Mouse (Mus musculus) midbrain, embryonic 13.5 days (tissue): ENCODE results near the gene Gosr1. TPM values are rescaled to one million over a fixed set of nuclear protein-coding genes. Genes with fewer than 3 reads are reported as not detected.
A peak's percentile ranks its signal among the peaks of the same experiment; 100 is the strongest.

ENCODE experiments used
- ATAC-seq: fragments of 200-750 bp; cut with Nextera tagmentation; 2 replicates; pipeline ENCODE4 v1.8.0; 2017; ENCODE audit warnings: mild to moderate bottlenecking, moderate TSS enrichment, moderate library complexity
- H3K27ac ChIP-seq: fragments of 300-500 bp; sonication (generic); 2 replicates; pipeline ENCODE4 v1.5.1; 2015; ENCODE audit warnings: inconsistent platforms, mild to moderate bottlenecking, moderate library complexity
- H3K27me3 ChIP-seq: fragments of 300-500 bp; sonication (generic); 2 replicates; pipeline ENCODE4 v1.6.1; 2015; ENCODE audit warnings: mild to moderate bottlenecking, inconsistent platforms
- H3K36me3 ChIP-seq: fragments of 300-500 bp; sonication (generic); 2 replicates; pipeline ENCODE4 v1.6.1; 2015; ENCODE audit warnings: mild to moderate bottlenecking, inconsistent platforms
- H3K4me1 ChIP-seq: fragments of 300-500 bp; sonication (generic); replicated peaks from 2 replicates; pipeline ENCODE4 v1.6.1; 2015; ENCODE audit warnings: inconsistent platforms
- H3K4me2 ChIP-seq: fragments of 300-500 bp; sonication (generic); replicated peaks from 2 replicates; pipeline ENCODE4 v1.6.1; 2015; ENCODE audit warnings: moderate library complexity, mild to moderate bottlenecking, inconsistent platforms
- H3K4me3 ChIP-seq: fragments of 300-500 bp; sonication (generic); replicated peaks from 2 replicates; pipeline ENCODE4 v1.5.1; 2015; ENCODE audit warnings: mild to moderate bottlenecking, inconsistent platforms
- H3K9ac ChIP-seq: fragments of 300-500 bp; sonication (generic); replicated peaks from 2 replicates; pipeline ENCODE4 v1.6.1; 2015; ENCODE audit warnings: mild to moderate bottlenecking, inconsistent platforms
- H3K9me3 ChIP-seq: fragments of 300-500 bp; sonication (generic); 2 replicates; pipeline ENCODE4 v1.6.1; 2016; ENCODE audit warnings: mild to moderate bottlenecking, inconsistent platforms
- WGBS: fragments of 180-500 bp; shearing (Covaris S2); methylation state at CpG from one replicate; pipeline ENCODE4 v1.1.7; 2015; 5-methylcytosine and 5-hydroxymethylcytosine counted together
- polyA plus RNA-seq: library from polyadenylated mRNA; unstranded; fragments of >200 nt; fragmentation: Nextera tagmentation; extraction: Ambion mirVana; gene quantifications from 2 replicates; pipeline ENCODE4 v1.2.1, GENCODE M21; 2015

Gosr1 gene
- polyA plus RNA-seq, 1 experiment from 2014 or later = 24.7 TPM

GRCm38 (mm10) chr11:76775533-76775932 is 12.2 kb upstream of the Gosr1 start:
- H3K4me3 ChIP-seq = no peak overlapping the region
- 87% methylated on average over 8 of the region's 8 CpGs for WGBS
- ATAC-seq = no peak

GRCm38 (mm10) chr11:76773811-76774210 is 10.4 kb upstream of the Gosr1 start:
- H3K4me1 ChIP-seq = no peaks in the 10 kb centered on the region
- H3K4me3 ChIP-seq = no peak overlapping the region
- H3K4me2 ChIP-seq = no peak overlapping the region
- ATAC-seq = no peak
- WGBS = 81% methylated on average over 3 of the region's 3 CpGs
- H3K27me3 ChIP-seq = no peaks in the 10 kb centered on the region
- no peaks in the 10 kb centered on the region for H3K36me3 ChIP-seq
- no peak overlapping the region for H3K9ac ChIP-seq
- H3K9me3 ChIP-seq = no peaks in the 10 kb centered on the region
- no peak overlapping the region for H3K27ac ChIP-seq

More at GRCm38 (mm10) chr11:76775533-76775932, 12.2 kb upstream of the Gosr1 start:
- no peaks in the 10 kb centered on the region for H3K4me1 ChIP-seq
- H3K27me3 ChIP-seq = no peaks in the 10 kb centered on the region
- no peak overlapping the region for H3K4me2 ChIP-seq
- no peaks in the 10 kb centered on the region for H3K9me3 ChIP-seq
- no peak overlapping the region for H3K27ac ChIP-seq
- peaks cover 11% of the 10 kb centered on the region for H3K36me3 ChIP-seq
- no peak overlapping the region for H3K9ac ChIP-seq

DNA sequence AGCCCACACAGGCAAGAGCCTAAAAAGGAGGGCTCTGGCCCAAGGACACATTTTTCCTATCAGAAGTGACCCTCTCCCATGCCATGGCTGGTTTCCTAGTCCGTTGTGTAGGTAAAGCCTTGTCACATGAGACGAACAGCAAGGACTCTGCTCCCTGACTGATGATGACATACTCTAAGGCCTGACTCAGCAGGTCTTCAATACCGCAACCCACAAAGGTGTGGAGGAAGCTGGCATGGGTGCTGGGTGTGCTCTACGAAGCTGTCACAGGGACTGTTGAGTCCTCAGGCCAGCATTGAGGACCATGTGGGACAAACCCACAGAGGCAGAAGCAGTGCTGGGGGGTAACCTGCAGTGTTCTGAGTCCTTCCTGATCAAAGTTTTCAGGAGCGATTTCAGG is 7.2 kb upstream of the Gosr1 start:
- no peaks in the 10 kb centered on the region for H3K4me1 ChIP-seq
- no peaks in the 10 kb centered on the region for H3K36me3 ChIP-seq
- H3K4me2 ChIP-seq = no peak overlapping the region
- 92% methylated on average over 5 of the region's 5 CpGs for WGBS
- no peaks in the 10 kb centered on the region for H3K27me3 ChIP-seq
- H3K27ac ChIP-seq = no peak overlapping the region
- ATAC-seq = no peak
- no peaks in the 10 kb centered on the region for H3K9me3 ChIP-seq
- H3K4me3 ChIP-seq = no peak overlapping the region
- H3K9ac ChIP-seq = no peak overlapping the region

DNA sequence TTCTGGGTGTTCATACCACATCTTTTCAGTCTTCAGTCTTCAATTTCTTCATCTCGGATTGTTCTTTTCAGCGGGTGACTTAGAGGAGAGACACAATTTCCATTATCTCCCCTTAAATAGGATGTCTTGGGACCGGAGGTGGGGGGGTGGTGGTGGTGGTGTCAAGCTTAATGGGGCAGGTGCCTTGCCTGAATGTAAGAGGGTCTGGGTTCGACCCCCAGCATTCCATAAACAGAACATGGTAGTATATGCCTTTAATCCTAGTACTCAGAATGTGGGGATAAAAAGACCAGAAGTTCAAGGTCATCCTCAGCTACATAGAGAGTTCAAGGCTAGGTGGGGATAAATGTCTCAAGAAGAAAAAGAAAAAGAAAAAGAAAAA is 353 bp upstream of the Gosr1 start:
- WGBS = 16% methylated on average over 4 of the region's 4 CpGs
- peak; percentile 59 for ATAC-seq
- Histone ChIP-seq H3K9ac (0 out of 2 replicates have a peak overlapping the region, but pooled peaks have one; percentile 42), H3K4me1 (peaks cover 7% of the 10 kb centered on the region), H3K4me2 (peak overlapping the region; percentile 33), H3K27me3 (no peaks in the 10 kb centered on the region), H3K4me3 (peak overlapping the region; percentile 79), H3K36me3 (peaks cover 20% of the 10 kb centered on the region), H3K27ac (0 out of 2 replicates have a peak overlapping the region, but pooled peaks have one; percentile 92), H3K9me3 (no peaks in the 10 kb centered on the region)

GRCm38 (mm10) chr11:76752276-76752675 is 11.1 kb downstream of the Gosr1 start:
- no peak overlapping the region for H3K27ac ChIP-seq
- no peak for ATAC-seq
- H3K36me3 ChIP-seq = peaks cover 81% of the 10 kb centered on the region
- H3K9ac ChIP-seq = no peak overlapping the region
- no peak overlapping the region for H3K4me2 ChIP-seq
- no peaks in the 10 kb centered on the region for H3K27me3 ChIP-seq
- 99% methylated on average over 3 of the region's 3 CpGs for WGBS
- no peaks in the 10 kb centered on the region for H3K4me1 ChIP-seq
- no peak overlapping the region for H3K4me3 ChIP-seq
- H3K9me3 ChIP-seq = no peaks in the 10 kb centered on the region

DNA sequence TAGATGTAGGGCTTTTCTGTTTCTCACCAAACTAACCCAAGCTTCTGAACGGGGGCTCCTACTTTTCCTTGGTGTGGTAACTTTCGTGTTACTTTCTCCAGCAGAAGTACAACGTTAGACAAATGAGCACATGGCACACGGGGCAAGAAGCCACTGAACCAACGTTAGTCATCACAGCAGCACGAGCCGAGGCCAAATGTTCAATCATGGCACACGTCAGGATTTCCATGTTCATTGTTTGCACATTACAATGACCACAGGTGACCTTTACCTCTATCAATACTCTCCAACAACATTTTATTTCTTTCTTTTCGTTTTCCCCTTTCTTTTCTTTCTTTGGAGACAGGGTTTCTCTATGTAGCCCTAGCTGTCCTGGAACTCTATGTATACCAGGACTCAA is 14.6 kb downstream of the Gosr1 start:
- peaks cover 85% of the 10 kb centered on the region for H3K36me3 ChIP-seq
- H3K27me3 ChIP-seq = no peaks in the 10 kb centered on the region
- H3K4me1 ChIP-seq = no peaks in the 10 kb centered on the region
- no peak for ATAC-seq
- H3K27ac ChIP-seq = no peak overlapping the region
- no peak overlapping the region for H3K4me3 ChIP-seq
- H3K4me2 ChIP-seq = no peak overlapping the region
- 94% methylated on average over 9 of the region's 9 CpGs for WGBS
- no peaks in the 10 kb centered on the region for H3K9me3 ChIP-seq
- no peak overlapping the region for H3K9ac ChIP-seq

DNA sequence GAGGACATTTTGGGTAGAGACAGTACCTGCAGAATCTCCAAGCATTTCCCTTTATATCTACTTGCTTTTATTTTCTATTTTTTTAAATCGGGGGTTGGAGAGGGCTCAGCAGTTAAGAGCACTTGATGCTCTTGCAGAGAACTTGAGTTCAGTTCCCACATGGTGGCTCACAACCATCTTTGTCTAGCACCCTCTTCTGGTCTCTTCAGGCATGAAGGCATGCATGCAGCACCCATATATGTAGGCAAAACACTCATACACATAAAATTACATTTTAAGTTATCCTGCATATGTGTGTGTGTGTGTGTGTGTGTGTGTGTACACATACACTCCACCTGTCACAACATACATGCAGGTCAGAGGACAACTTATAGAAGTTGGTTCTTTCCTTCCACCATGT is 17.5 kb downstream of the Gosr1 start:
- Histone ChIP-seq H3K4me3 (no peak overlapping the region), H3K4me1 (no peaks in the 10 kb centered on the region), H3K27ac (no peak overlapping the region), H3K4me2 (no peak overlapping the region), H3K27me3 (no peaks in the 10 kb centered on the region), H3K9me3 (no peaks in the 10 kb centered on the region), H3K9ac (no peak overlapping the region), H3K36me3 (peaks cover 77% of the 10 kb centered on the region)
- ATAC-seq = no peak
- WGBS = 96% methylated on average over 1 of the region's 1 CpGs

- Histone ChIP-seq H3K9me3 (no peaks in the 10 kb centered on the region), H3K4me3 (no peak overlapping the region), H3K4me1 (no peaks in the 10 kb centered on the region), H3K27ac (no peak overlapping the region), H3K4me2 (no peak overlapping the region), H3K27me3 (no peaks in the 10 kb centered on the region), H3K9ac (no peak overlapping the region), H3K36me3 (peaks cover 67% of the 10 kb centered on the region)
- WGBS = 81% methylated on average over 7 of the region's 7 CpGs
- no peak for ATAC-seq
Measured at GRCm38 (mm10) chr11:76744550-76744949, 18.8 kb downstream of the Gosr1 start.

DNA sequence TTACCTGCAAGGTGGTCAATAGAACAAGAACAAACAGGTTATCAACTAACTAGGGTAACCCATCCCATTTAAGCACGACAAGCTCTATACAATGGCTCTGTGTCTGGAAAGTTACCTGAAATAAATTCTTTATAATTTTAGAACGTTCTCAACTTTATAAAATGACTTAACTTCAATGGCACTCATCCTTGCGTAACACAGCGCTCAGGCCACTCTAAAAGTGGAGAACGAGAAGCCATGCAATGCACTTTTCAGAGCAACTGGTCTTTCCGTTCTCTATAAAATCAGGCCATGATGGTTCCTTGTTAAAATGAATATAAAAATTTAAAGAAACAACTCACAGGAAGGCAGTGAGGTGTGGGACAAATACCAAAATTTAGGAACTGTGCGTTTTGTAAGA is 20.9 kb downstream of the Gosr1 start:
- H3K27ac ChIP-seq = no peak overlapping the region
- WGBS = 97% methylated on average over 7 of the region's 7 CpGs
- H3K9me3 ChIP-seq = no peaks in the 10 kb centered on the region
- no peak overlapping the region for H3K4me2 ChIP-seq
- ATAC-seq = no peak
- H3K36me3 ChIP-seq = peaks cover 48% of the 10 kb centered on the region
- H3K4me1 ChIP-seq = no peaks in the 10 kb centered on the region
- H3K4me3 ChIP-seq = no peak overlapping the region
- H3K27me3 ChIP-seq = no peaks in the 10 kb centered on the region
- no peak overlapping the region for H3K9ac ChIP-seq

- ATAC-seq = no peak
- Histone ChIP-seq H3K9me3 (no peaks in the 10 kb centered on the region), H3K27ac (no peak overlapping the region), H3K4me2 (no peak overlapping the region), H3K4me1 (no peaks in the 10 kb centered on the region; the same call in 1 of the 2 replicates), H3K9ac (no peak overlapping the region), H3K4me3 (no peak overlapping the region), H3K27me3 (no peaks in the 10 kb centered on the region), H3K36me3 (peaks cover 40% of the 10 kb centered on the region)
- WGBS = 80% methylated on average over 6 of the region's 6 CpGs
Measured at GRCm38 (mm10) chr11:76739125-76739524, 24.3 kb downstream of the Gosr1 start.

DNA sequence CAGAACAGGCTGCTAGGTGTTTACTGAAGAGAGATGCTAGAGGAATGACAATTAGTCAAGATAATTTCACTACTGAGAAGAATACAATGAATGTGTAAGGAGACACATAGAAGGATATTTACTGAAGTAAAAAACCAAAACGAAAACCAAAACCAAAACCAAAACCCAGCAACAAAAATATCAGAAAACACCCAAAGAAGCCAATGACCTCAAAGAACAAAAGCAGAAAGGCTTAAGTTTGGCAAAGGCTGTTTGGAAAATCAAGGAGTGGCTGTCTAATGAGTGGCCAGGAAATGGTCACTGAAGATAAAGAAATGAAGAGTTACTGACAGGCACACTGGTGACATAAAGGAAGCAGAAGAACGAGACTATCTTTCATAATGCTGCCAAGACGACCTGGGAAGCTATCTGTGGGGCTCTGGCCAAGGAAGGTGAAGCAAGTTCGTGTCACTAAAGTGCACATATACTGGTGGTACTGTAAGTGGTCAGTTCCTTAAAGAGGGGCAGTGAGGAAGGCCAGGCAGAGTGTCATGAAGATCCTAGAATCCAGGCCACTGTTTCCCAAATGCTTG is 27.5 kb downstream of the Gosr1 start:
- 79% methylated on average over 4 of the region's 4 CpGs for WGBS
- peaks cover 44% of the 10 kb centered on the region for H3K36me3 ChIP-seq

DNA sequence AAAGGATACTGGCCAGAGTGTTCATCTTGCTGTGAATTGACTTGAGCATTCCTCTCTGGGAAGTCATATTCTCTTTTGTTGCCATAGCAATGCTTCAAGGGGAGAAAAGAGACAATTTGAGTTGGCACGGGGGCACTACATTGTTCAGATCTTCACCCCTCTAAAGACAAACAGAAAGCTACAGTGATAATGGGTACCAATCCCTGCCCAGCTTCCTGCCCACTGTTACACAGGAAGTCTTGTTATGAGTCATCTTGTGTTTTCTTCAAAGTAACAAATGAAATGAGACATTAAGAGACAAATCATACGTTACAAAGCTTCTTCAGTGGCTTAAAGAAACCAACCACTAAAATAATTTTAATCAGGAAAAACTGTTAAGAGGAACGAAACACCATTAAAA is 28.8 kb downstream of the Gosr1 start:
- 53% methylated on average over 3 of the region's 3 CpGs for whole genome bisulfite sequencing
- Histone ChIP-seq H3K4me1 (no peaks in the 10 kb centered on the region; the same call in 1 of the 2 replicates), H3K36me3 (peaks cover 49% of the 10 kb centered on the region), H3K27me3 (no peaks in the 10 kb centered on the region), H3K9me3 (no peaks in the 10 kb centered on the region), H3K9ac (no peak overlapping the region), H3K27ac (no peak overlapping the region), H3K4me3 (no peak overlapping the region), H3K4me2 (no peak overlapping the region)
- no peak for ATAC-seq

More for the DNA sequence above, 27.5 kb downstream of the Gosr1 start:
- Histone ChIP-seq H3K4me2 (no peak overlapping the region), H3K9me3 (no peaks in the 10 kb centered on the region), H3K27ac (no peak overlapping the region), H3K27me3 (no peaks in the 10 kb centered on the region), H3K9ac (no peak overlapping the region), H3K4me3 (no peak overlapping the region), H3K4me1 (no peaks in the 10 kb centered on the region; the same call in 1 of the 2 replicates)
- no peak for ATAC-seq

DNA sequence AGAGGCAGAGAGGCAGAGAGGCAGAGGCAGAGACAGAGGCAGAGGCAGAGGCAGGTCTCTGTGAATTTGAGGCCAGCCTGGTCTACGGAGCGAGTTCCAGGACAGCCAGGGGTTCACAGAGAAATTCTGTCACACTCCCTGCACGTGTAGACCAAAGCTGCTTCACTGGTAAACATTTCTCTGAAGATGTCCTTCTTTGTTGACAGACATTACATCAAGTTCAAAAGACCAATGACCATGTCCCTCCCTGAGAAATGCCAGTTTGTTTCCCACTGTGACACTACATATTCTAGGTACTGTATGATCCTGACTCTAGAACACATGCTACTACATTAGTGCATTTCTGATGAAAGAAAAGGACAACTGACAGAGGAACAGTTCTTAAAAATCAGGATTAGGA is 32.7 kb downstream of the Gosr1 start:
- 95% methylated on average over 3 of the region's 3 CpGs for WGBS
- Histone ChIP-seq H3K27me3 (no peaks in the 10 kb centered on the region), H3K27ac (no peak overlapping the region), H3K4me3 (no peak overlapping the region), H3K36me3 (peaks cover 65% of the 10 kb centered on the region), H3K4me1 (no peaks in the 10 kb centered on the region; the same call in 1 of the 2 replicates), H3K4me2 (no peak overlapping the region), H3K9ac (no peak overlapping the region), H3K9me3 (no peaks in the 10 kb centered on the region)
- no peak for ATAC-seq
